ENCODE assay signal across 12 mouse cellular contexts in the genomic region with DNA sequence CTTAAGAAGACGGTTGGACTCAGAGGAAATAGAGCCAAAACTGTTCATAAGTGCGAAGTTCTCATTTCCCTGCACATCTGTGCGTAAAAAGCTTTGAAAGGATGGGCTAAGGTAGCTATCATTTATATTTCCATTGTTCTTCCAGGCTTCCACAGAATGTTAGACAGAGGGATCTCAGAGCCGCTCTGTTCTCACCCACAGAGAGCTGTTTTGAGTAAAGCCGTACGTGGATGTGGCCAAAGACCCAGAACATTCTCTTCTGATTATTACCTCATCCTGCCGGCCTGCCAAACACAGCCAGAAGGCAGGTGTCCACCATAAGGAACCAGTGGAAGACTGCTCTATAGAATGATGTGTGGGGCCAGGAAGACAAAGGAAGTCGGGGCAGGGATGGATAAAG. TPM values are rescaled to one million over a fixed set of nuclear protein-coding genes. Genes with fewer than 3 reads are reported as not detected.
A peak's percentile ranks its signal among the peaks of the same experiment; 100 is the strongest.
DNase-seq lines count a peak whose midpoint lies in the region; ATAC-seq and TF ChIP-seq lines count a peak whose summit lies in the region.
"Had no signal": no experiment of that assay in that cellular context is flagged by ENCODE, and none has a peak within 500 bp of the region (broad histone marks: within the 10 kb centered on the region; RNA-seq: fewer than 3 reads in every experiment).

No protein-coding gene starts in this region.

- peak overlapping the region; percentile 48; the same call in 1 of the 2 replicates for H3K27ac ChIP-seq in lung, embryonic 14.5 days (ENCODE audit: low read depth)
- peak overlapping the region; percentile 100 for H3K27ac ChIP-seq in embryonic fibroblast, embryonic 13.5 days (ENCODE audit: insufficient read depth, low read length)
- H3K27ac ChIP-seq in limb, embryonic 15.5 days = peak overlapping the region; percentile 96
- H3K27ac ChIP-seq: liver, embryonic 14.5 days had no signal

- no peak for DNase-seq in cerebellum, postnatal 4 days (ENCODE audit: low spot score in 2 of 2)
- DNase-seq in lung, embryonic 14.5 days = no peak
- DNase-seq in lung, postnatal 4 days = no peak
- DNase-seq in thymus, adult 18-20 months = no peak
- no peak for DNase-seq in spleen, adult 12 weeks (ENCODE audit: low spot score)

- TF ChIP-seq CTCF in lung, embryonic 14.5 days (IDR thresholded peaks at IDR 0.05; ENCODE audit: low read depth) = no peak
- TF ChIP-seq CTCF in embryonic fibroblast, embryonic 13.5 days (IDR thresholded peaks at IDR 0.05; ENCODE audit: borderline replicate concordance, insufficient read depth, low read length) = no peak

- TF ChIP-seq POLR2A in embryonic fibroblast, embryonic 13.5 days (IDR thresholded peaks at IDR 0.05; ENCODE audit: low read depth, low read length) = no peak

- WGBS in lung, embryonic 14.5 days = 70% methylated on average over 8 of the region's 8 CpGs
- WGBS in limb, embryonic 15.5 days = 32% methylated on average over 8 of the region's 8 CpGs

- ATAC-seq in cerebellum, adult (ENCODE audit: insufficient number of reproducible peaks, low FRiP score, low TSS enrichment) = peak; percentile 72
- ATAC-seq in lung, embryonic 14.5 days (ENCODE audit: insufficient read depth) = no peak
- ATAC-seq in limb, embryonic 15.5 days (ENCODE audit: insufficient number of reproducible peaks, low FRiP score, low TSS enrichment, low read depth) = peak; percentile 57
- ATAC-seq: forebrain, embryonic 13.5 days had no signal

- no peak overlapping the region for H3K4me3 ChIP-seq in lung, embryonic 14.5 days (ENCODE audit: low read depth, low read length)
- no peak overlapping the region for H3K4me3 ChIP-seq in embryonic fibroblast, embryonic 13.5 days (ENCODE audit: insufficient read depth, low read length)
- no peak overlapping the region for H3K4me3 ChIP-seq in limb, embryonic 15.5 days
- H3K4me3 ChIP-seq: forebrain, embryonic 13.5 days; midbrain, embryonic 15.5 days had no signal

- H3K27me3 ChIP-seq in lung, embryonic 14.5 days (ENCODE audit: insufficient read depth, low read length) = no peaks in the 10 kb centered on the region
- no peaks in the 10 kb centered on the region for H3K27me3 ChIP-seq in limb, embryonic 15.5 days
- H3K27me3 ChIP-seq: forebrain, embryonic 13.5 days; midbrain, embryonic 15.5 days had no signal

- H3K9me3 ChIP-seq in lung, embryonic 14.5 days (ENCODE audit: low read depth, low read length) = no peaks in the 10 kb centered on the region
- no peaks in the 10 kb centered on the region for H3K9me3 ChIP-seq in limb, embryonic 15.5 days
- H3K9me3 ChIP-seq: forebrain, embryonic 13.5 days; midbrain, embryonic 15.5 days had no signal

- no peak overlapping the region for H3K9ac ChIP-seq in lung, embryonic 14.5 days
- H3K9ac ChIP-seq in limb, embryonic 15.5 days = no peak overlapping the region
- H3K9ac ChIP-seq: forebrain, embryonic 13.5 days; hindbrain, embryonic 14.5 days; liver, embryonic 14.5 days; midbrain, embryonic 15.5 days had no signal

- no peaks in the 10 kb centered on the region for H3K36me3 ChIP-seq in lung, embryonic 14.5 days (ENCODE audit: insufficient read depth)
- H3K36me3 ChIP-seq in limb, embryonic 15.5 days = no peaks in the 10 kb centered on the region
- H3K36me3 ChIP-seq: midbrain, embryonic 15.5 days had no signal

- peaks cover 25% of the 10 kb centered on the region for H3K4me1 ChIP-seq in lung, embryonic 14.5 days (ENCODE audit: insufficient read depth)
- H3K4me1 ChIP-seq in embryonic fibroblast, embryonic 13.5 days (ENCODE audit: control insufficient read depth, insufficient read depth, low read length) = peaks cover 25% of the 10 kb centered on the region
- H3K4me1 ChIP-seq in limb, embryonic 15.5 days = peaks cover 57% of the 10 kb centered on the region

- H3K4me2 ChIP-seq in lung, embryonic 14.5 days = no peak overlapping the region
- no peak overlapping the region for H3K4me2 ChIP-seq in limb, embryonic 15.5 days
- H3K4me2 ChIP-seq: forebrain, embryonic 13.5 days; hindbrain, embryonic 14.5 days; midbrain, embryonic 15.5 days had no signal

RNA-seq across cellular contexts. Expression of a gene that starts 21.9 kb away (rescaled TPM):
- not detected in 2 replicates for polyA plus RNA-seq in lung, embryonic 14.5 days (2014; fragmentation: Nextera tagmentation; extraction: Ambion mirVana)
- not detected in 2 replicates for polyA plus RNA-seq in embryonic fibroblast, embryonic 13.5 days (2011; ENCODE audit: insufficient read length, low read depth, missing spikeins)
- not detected in 2 replicates for polyA plus RNA-seq in limb, embryonic 15.5 days (2015; fragmentation: Nextera tagmentation; extraction: Ambion mirVana)
- polyA plus RNA-seq: forebrain, embryonic 13.5 days; liver, embryonic 14.5 days had no signal

RNA-seq across cellular contexts. Expression of a gene that starts 32.3 kb away (rescaled TPM):
- polyA plus RNA-seq in lung, embryonic 14.5 days (2014; fragmentation: Nextera tagmentation; extraction: Ambion mirVana) = 35.2 and 40.0 TPM in 2 replicates
- 31.0 and 38.6 TPM in 2 replicates for polyA plus RNA-seq in embryonic fibroblast, embryonic 13.5 days (2011; ENCODE audit: insufficient read length, low read depth, missing spikeins)
- 48.2 and 51.4 TPM in 2 replicates for polyA plus RNA-seq in limb, embryonic 15.5 days (2015; fragmentation: Nextera tagmentation; extraction: Ambion mirVana)

Comparison
In these comparisons a context has a peak if more than half of its experiments do, and no peak if none do; other contexts are left out.
1. H3K27ac ChIP-seq: peak in every context shown above with its lines; median percentile 100 in embryonic fibroblast, embryonic 13.5 days; 96 in limb, embryonic 15.5 days; 48 in lung, embryonic 14.5 days.